ENCODE assay signal across 1 mouse cellular context in the genomic region with DNA sequence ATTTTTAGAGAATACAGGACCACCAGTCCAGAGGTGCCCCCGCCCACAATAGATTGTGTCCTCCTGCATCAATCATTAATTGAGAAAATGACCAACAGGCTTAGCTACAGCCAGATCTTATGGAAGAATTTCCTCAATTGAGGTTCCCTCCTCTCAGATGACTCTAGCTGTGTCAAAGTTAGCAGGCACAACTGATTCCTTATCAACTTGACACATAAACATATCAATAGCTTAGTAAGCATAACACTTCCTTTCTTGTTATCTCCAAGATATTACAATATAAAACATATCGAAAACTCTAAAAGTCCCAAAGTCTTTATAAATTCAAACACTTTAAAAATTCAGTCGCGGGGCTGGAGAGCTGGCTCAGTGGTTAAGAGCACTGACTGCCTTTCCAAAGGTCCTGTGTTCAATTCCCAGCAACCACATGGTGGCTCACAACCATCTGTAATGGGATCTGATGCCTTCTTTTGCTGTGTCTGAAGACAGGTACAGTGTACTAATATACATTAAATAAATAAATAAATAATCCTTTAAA.
A peak's percentile ranks its signal among the peaks of the same experiment; 100 is the strongest.
TF ChIP-seq lines count a peak whose summit lies in the region.

No protein-coding gene starts in this region.

TF ChIP-seq in MEL, 35 proteins besides CTCF, POLR2A, EP300 and RAD21 (continued from another document):
- no peak for TF ChIP-seq MAX (IDR thresholded peaks at IDR 0.05; ENCODE audit: low read length)
- TF ChIP-seq JUND (IDR thresholded peaks at IDR 0.05; ENCODE audit: low read depth, low read length) = no peak
- TF ChIP-seq KAT2A (conservative IDR thresholded peaks at IDR 0.05; ENCODE audit: low read depth, low read length) = no peak
- TF ChIP-seq POLR2AphosphoS2 (IDR thresholded peaks at IDR 0.05; ENCODE audit: low read length) = no peak
- TF ChIP-seq GATA1 (IDR thresholded peaks at IDR 0.05; ENCODE audit: low read depth, low read length) = peak; percentile 93
- TF ChIP-seq TAL1 (IDR thresholded peaks at IDR 0.05; ENCODE audit: low read length) = peak; percentile 37
- no peak for TF ChIP-seq UBTF (IDR thresholded peaks at IDR 0.05; ENCODE audit: borderline replicate concordance, insufficient read depth, low read depth, low read length)
- TF ChIP-seq BHLHE40 (IDR thresholded peaks at IDR 0.05; ENCODE audit: borderline replicate concordance, low read depth, low read length) = no peak
- TF ChIP-seq RCOR1 (IDR thresholded peaks at IDR 0.05; ENCODE audit: low read depth, low read length) = peak; percentile 72
- TF ChIP-seq HCFC1 (IDR thresholded peaks at IDR 0.05; ENCODE audit: low read depth, low read length) = no peak
- no peak for TF ChIP-seq MAZ (IDR thresholded peaks at IDR 0.05; ENCODE audit: low read depth, low read length)
- TF ChIP-seq SMC3 (IDR thresholded peaks at IDR 0.05; ENCODE audit: low read depth, low read length) = no peak
- TF ChIP-seq NELFE (IDR thresholded peaks at IDR 0.05; ENCODE audit: low read depth, low read length) = no peak
- no peak for TF ChIP-seq GABPA (IDR thresholded peaks at IDR 0.05; ENCODE audit: low read depth, low read length)
- TF ChIP-seq NRF1 (IDR thresholded peaks at IDR 0.05; ENCODE audit: insufficient read depth, low read depth, low read length, poor library complexity, severe bottlenecking) = no peak
- no peak for TF ChIP-seq CHD2 (IDR thresholded peaks at IDR 0.05; ENCODE audit: low read length)
- TF ChIP-seq USF1 (IDR thresholded peaks at IDR 0.05; ENCODE audit: low read depth, low read length) = no peak
- no peak for TF ChIP-seq CHD1 (IDR thresholded peaks at IDR 0.05; ENCODE audit: low read depth, low read length)
